Mouse (Mus musculus) liver, embryonic 15.5 days (tissue): ENCODE data around the gene Clps. TPM values are rescaled to one million over a fixed set of nuclear protein-coding genes. Genes with fewer than 3 reads are reported as not detected.

Experiments used
- ATAC-seq: fragments of 200-750 bp; cut with Nextera tagmentation; 2 replicates; pipeline ENCODE4 v1.8.0; 2017; ENCODE audit warnings: moderate number of reproducible peaks, mild to moderate bottlenecking, moderate library complexity; ENCODE audit not compliant: insufficient read depth
- H3K27ac ChIP-seq: fragments of 300-500 bp; sonication (generic); replicated peaks from 2 replicates; pipeline ENCODE4 v1.5.1; 2015; ENCODE audit warnings: mild to moderate bottlenecking, inconsistent platforms
- H3K27me3 ChIP-seq: fragments of 300-500 bp; sonication (generic); 2 replicates; pipeline ENCODE4 v1.6.1; 2015; ENCODE audit warnings: mild to moderate bottlenecking, inconsistent platforms
- H3K36me3 ChIP-seq: fragments of 300-500 bp; sonication (generic); replicated peaks from 2 replicates; pipeline ENCODE4 v1.6.1; 2015; ENCODE audit warnings: moderate library complexity, mild to moderate bottlenecking, inconsistent platforms
- H3K4me1 ChIP-seq: fragments of 300-500 bp; sonication (generic); replicated peaks from 2 replicates; pipeline ENCODE4 v1.6.1; 2015; ENCODE audit warnings: inconsistent platforms
- H3K4me2 ChIP-seq: fragments of 300-500 bp; sonication (generic); 2 replicates; pipeline ENCODE4 v1.6.1; 2015; ENCODE audit warnings: moderate library complexity, mild to moderate bottlenecking, inconsistent platforms
- H3K4me3 ChIP-seq: fragments of 300-500 bp; sonication (generic); replicated peaks from 2 replicates; pipeline ENCODE4 v1.5.1; 2015; ENCODE audit warnings: mild to moderate bottlenecking, inconsistent platforms
- H3K9ac ChIP-seq: fragments of 300-500 bp; sonication (generic); 2 replicates; pipeline ENCODE4 v1.6.1; 2015; ENCODE audit warnings: moderate library complexity, mild to moderate bottlenecking, inconsistent platforms
- H3K9me3 ChIP-seq: fragments of 300-500 bp; sonication (generic); replicated peaks from 2 replicates; pipeline ENCODE4 v1.6.1; 2016; ENCODE audit warnings: inconsistent platforms
- WGBS: fragments of 180-500 bp; shearing (Covaris S2); methylation state at CpG from one replicate; pipeline ENCODE4 v1.1.7; 2015; ENCODE audit warnings: mixed read lengths; ENCODE audit not compliant: insufficient replicate concordance; 5-methylcytosine and 5-hydroxymethylcytosine counted together
- polyA plus RNA-seq: library from polyadenylated mRNA; unstranded; fragments of >200 nt; fragmentation: Nextera tagmentation; extraction: Ambion mirVana; gene quantifications from 2 replicates; pipeline ENCODE4 v1.2.1, GENCODE M21; 2015

The Clps gene
- polyA plus RNA-seq, 1 experiment from 2014 or later = 4.2 TPM

DNA sequence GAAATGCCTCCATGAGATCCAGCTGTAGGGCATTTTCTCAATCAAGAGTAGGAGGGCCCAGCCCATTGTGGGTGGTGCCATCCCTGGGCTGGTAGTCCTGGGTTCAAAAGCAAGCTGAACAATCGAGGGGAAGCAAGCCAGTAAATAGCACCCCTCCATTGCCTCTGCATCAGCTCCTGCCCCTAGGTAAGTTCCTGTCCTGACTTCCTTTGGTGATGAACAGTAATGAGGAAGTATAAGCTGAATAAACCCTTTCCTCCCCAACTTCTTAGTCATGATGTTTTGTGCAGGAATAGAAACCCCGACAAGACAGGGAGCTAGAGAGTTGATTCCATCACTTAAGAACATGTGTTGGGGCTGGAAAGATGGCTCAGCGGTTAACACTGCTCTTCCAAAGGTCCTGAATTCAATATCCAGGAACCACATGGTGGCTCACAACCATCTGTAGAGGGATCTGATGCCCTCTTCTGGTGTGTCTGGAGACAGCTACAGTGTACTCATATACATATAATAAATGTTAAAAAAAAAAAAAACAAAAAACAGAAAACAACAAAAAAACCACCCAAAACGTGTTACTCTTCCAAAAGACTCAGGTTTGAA is 35.6 kb downstream of the Clps start:
- no peaks in the 10 kb centered on the region for H3K36me3 ChIP-seq
- H3K4me3 ChIP-seq = no peak overlapping the region
- peak overlapping the region; percentile 76; the same call in 1 of the 2 replicates for H3K4me2 ChIP-seq
- 26% methylated on average over 4 of the region's 4 CpGs for WGBS
- H3K27me3 ChIP-seq = peaks cover 46% of the 10 kb centered on the region
- no peak for ATAC-seq
- no peak overlapping the region for H3K9ac ChIP-seq
- H3K27ac ChIP-seq = peak overlapping the region; percentile 57
- peaks cover 33% of the 10 kb centered on the region for H3K4me1 ChIP-seq
- no peaks in the 10 kb centered on the region for H3K9me3 ChIP-seq

DNA sequence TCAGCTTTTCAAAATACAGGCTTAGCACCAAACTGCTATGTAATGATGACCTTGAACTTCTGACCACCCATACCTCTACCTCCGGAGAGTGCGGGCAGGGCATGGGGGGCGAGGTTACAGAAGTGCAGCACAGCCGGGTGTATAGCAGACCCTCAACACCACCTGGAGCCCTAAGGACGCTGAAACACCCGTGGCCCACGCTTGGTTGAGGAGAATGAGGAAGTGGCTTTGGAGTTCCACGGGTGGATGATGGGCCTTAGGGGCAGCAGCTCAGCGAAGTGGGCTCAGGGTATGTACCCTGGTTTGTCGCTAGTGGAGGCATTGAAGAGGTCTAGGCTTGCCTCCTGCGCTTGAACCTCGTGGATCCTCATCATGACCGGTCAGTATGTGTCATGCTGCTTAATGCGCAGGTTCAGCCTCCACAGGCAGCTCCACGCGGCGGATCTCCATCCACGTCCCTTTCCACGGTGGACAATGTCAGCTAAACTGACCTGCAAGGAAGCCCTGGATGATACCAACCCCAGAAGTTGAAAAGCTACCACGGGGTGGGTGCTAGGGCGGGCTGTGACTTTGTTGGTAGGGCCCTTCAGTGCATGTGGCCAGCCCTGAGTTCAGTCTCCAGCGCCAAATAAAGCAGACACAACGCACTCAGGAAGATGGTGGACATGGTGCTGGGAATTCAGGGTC is 36.4 kb downstream of the Clps start:
- no peaks in the 10 kb centered on the region for H3K9me3 ChIP-seq
- no peak for ATAC-seq
- H3K4me1 ChIP-seq = peaks cover 35% of the 10 kb centered on the region
- H3K36me3 ChIP-seq = no peaks in the 10 kb centered on the region
- peak overlapping the region; percentile 57 for H3K4me3 ChIP-seq
- H3K4me2 ChIP-seq = peak overlapping the region; percentile 76
- H3K27me3 ChIP-seq = peaks cover 49% of the 10 kb centered on the region
- no peak overlapping the region for H3K9ac ChIP-seq
- H3K27ac ChIP-seq = peak overlapping the region; percentile 57
- WGBS = 54% methylated on average over 23 of the region's 23 CpGs

DNA sequence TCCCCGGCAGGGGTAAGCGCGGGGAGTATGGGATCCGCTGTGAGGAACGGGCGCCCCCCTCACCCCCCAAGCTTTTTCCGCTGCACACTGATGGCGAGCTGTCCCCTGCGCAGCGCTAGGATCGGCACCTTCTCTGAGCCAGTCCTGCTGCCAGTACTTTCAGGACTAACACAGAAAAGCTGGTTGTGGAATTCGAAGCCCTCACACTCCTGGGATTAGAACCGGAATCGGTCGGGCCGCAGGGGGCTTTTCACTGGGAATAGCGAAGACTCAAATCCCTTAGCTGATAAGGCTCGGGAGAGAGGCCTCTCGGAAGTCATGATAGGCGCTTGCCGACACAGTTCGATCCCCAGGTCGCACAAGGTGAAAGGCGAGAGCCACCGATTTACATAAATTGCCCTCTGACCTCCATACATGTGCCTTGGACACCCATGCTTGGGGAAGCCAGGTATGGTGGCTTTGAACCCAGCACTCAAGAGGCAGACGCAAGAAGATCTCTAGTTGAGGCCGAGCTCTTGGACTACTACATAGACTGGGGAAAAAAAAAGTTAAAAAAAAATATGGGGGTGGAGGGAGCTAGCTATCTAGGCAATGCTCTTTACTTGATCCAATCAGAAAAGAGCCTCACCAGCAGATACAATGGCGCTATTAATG is 37.1 kb downstream of the Clps start:
- Histone ChIP-seq H3K9me3 (no peaks in the 10 kb centered on the region), H3K4me3 (peak overlapping the region; percentile 57), H3K27ac (peak overlapping the region; percentile 80), H3K27me3 (peaks cover 55% of the 10 kb centered on the region), H3K4me1 (peaks cover 42% of the 10 kb centered on the region), H3K36me3 (no peaks in the 10 kb centered on the region), H3K9ac (peak overlapping the region; percentile 52), H3K4me2 (peak overlapping the region; percentile 76)
- 4% methylated on average over 28 of the region's 28 CpGs for WGBS
- ATAC-seq = peak; percentile 4; the same call in 1 of the 2 replicates

DNA sequence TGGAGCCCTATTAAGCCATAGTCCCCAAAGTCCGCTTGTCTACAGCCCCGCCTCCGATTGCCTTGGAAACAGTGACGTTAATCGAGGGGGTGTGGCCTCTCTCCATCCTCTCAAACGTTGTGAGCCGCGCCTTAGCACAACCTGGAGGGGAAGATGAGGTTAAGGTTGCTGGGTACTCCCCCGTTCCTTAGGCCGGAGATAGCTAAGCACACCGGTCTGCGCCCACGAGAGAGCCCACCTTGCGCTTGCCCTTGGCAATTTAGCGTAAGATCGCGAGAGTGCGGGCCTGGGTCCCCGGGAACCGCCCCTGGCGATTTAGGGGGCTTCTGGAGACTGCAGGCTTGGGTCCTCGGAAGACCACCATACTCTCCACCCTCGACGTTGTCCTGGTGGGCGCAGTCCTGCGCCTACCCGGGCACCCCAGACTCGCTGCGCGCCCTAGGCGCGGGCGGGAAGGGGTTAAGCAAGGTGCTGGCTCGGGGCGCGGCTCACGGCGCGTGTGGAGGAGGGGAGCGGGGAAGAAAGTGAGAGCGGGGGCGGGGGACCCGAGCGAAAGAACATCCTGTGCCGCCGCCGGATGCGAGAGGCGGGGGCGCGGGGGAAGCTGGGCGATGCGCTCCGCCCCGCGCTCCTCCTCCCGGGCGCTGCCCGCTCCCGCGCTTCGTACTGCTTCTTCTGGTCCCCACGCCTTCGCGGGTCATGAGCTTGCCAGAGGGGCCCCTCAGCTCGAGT is 37.8 kb downstream of the Clps start:
- peak; percentile 64 for ATAC-seq
- Histone ChIP-seq H3K9me3 (no peaks in the 10 kb centered on the region), H3K27me3 (peaks cover 62% of the 10 kb centered on the region), H3K4me3 (peak overlapping the region; percentile 57), H3K9ac (peak overlapping the region; percentile 52), H3K27ac (peak overlapping the region; percentile 80), H3K4me1 (peaks cover 45% of the 10 kb centered on the region), H3K4me2 (peak overlapping the region; percentile 76), H3K36me3 (no peaks in the 10 kb centered on the region)
- WGBS = under 1% methylated on average over 64 of the region's 66 CpGs

DNA sequence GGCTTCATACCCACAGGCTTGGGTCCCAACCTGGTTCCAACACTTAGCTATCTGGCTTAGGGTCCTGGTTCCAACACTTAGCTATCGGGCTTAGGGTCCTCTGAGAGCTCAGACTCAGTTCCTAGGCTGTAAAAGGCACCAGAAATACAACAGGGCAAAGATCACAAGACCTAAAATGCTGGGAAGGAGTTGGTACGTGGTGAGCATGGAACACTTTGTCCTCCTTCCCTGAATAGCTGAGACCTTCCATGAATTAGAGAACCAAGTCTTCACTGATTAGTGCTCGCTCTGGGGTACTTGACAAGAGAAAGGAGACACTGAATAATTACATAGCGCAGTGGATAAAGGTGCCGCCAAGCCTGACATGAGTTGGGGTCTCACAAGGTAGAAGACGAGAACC is 38.6 kb downstream of the Clps start:
- Histone ChIP-seq H3K9me3 (no peaks in the 10 kb centered on the region), H3K36me3 (no peaks in the 10 kb centered on the region), H3K4me2 (peak overlapping the region; percentile 76), H3K27ac (no peak overlapping the region), H3K4me3 (no peak overlapping the region; the same call in 1 of the 2 replicates), H3K27me3 (peaks cover 69% of the 10 kb centered on the region), H3K9ac (no peak overlapping the region), H3K4me1 (peaks cover 42% of the 10 kb centered on the region)
- no peak for ATAC-seq
- WGBS = 41% methylated on average over 6 of the region's 6 CpGs

DNA sequence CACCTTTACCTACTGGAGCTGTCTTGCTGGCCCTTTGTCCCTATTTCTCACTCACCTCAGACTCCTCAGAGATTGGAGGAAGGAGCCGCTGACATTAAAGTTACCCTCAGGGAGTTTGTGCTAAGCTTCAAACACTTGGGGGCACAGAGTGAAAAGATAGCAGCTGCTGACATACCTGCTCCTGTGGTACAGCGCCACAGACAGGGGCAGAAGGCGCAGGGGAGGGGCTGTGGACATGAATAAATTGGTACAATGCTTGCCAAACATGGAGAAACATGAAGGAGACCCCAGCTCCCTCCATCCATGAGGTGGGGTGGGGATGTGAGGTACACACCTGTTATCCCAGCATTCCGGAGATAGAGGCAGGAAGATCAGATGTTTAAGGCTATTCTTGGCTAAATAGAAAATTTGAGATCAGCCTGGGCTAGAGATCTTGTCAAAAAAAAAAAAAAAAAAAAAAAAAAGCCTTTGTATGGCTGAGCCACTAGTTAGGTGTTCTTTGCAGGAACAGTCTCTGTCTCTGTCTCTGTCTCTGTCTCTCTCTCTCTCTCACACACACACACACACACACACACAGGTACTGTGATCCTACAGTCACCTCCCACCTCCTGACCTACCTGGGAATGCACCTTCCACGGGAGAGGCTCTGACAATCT is 39.4 kb downstream of the Clps start:
- Histone ChIP-seq H3K9ac (no peak overlapping the region), H3K9me3 (no peaks in the 10 kb centered on the region), H3K4me2 (no peak overlapping the region), H3K4me1 (peaks cover 40% of the 10 kb centered on the region), H3K36me3 (no peaks in the 10 kb centered on the region), H3K27ac (no peak overlapping the region), H3K4me3 (no peak overlapping the region), H3K27me3 (peaks cover 75% of the 10 kb centered on the region)
- WGBS = 56% methylated on average over 5 of the region's 5 CpGs
- ATAC-seq = no peak

DNA sequence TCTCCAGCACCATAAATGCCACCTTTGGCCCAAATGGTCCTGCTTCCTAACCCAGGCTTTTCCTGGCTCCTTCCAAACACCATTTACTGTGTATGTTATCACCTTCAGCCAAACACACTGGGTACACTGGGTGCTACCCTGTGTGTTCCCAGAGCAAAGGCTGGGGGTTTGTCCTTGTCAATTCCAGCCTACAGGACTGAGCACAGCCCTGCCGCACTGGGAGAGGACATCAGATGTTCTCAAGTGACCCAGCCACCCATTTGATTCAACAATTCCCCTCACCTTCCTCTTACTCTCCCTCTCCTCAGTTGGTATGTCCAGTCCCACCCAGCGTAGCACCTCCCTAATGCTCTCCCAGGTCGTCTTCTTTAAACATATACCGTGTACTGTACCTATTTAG is 40.0 kb downstream of the Clps start:
- no peaks in the 10 kb centered on the region for H3K9me3 ChIP-seq
- no peak overlapping the region for H3K4me3 ChIP-seq
- peaks cover 45% of the 10 kb centered on the region for H3K4me1 ChIP-seq
- no peak overlapping the region for H3K4me2 ChIP-seq
- no peak for ATAC-seq
- WGBS = 58% methylated on average over 4 of the region's 4 CpGs
- no peak overlapping the region for H3K9ac ChIP-seq
- peaks cover 81% of the 10 kb centered on the region for H3K27me3 ChIP-seq
- H3K36me3 ChIP-seq = no peaks in the 10 kb centered on the region
- no peak overlapping the region for H3K27ac ChIP-seq

DNA sequence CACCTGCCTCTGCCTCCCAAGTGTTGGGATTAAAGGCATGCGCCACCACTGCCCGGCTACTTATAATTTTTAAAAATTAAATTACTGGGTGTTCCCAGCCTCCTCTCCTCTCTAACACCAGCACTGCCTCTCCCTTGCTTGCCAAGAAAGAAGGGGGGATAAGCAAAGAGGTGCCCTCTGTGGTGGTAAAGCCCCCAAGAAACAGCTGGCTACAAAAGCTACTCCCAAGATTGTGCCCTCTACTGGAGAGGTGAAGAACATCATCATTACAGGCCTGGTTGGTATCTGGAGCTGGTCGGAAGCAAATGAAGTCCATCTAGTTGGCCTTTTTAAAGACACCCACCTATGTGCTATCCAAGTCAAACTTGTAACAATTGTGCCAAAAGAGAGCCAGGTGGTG is 40.7 kb downstream of the Clps start:
- Histone ChIP-seq H3K27ac (no peak overlapping the region), H3K9ac (no peak overlapping the region), H3K9me3 (no peaks in the 10 kb centered on the region), H3K27me3 (peaks cover 84% of the 10 kb centered on the region), H3K36me3 (no peaks in the 10 kb centered on the region), H3K4me3 (no peak overlapping the region), H3K4me2 (no peak overlapping the region), H3K4me1 (peaks cover 51% of the 10 kb centered on the region)
- WGBS = 70% methylated on average over 3 of the region's 3 CpGs
- ATAC-seq = no peak

DNA sequence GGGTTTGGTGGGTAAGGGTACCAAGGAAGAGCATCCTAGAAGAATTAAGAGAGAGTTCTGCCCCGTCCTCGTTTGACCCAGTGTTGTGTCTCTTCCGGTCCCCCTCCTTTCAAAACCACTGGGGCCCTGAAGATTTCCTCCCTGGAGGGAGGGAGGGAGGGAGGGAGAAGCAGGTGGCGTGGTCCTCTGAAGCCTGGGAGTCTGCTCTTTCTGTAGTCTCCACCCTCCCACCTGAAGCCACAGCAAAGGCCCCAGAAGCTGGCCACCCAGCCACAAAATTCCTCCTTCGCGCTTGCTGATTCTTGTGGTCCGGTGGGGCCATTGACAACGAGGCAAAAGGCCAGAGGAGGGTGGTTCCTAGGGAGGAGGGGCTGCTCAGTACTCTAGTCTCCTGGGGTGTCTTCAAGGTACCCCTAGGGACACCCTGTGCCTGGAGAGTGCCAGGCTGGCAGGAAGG is 41.9 kb downstream of the Clps start:
- H3K9ac ChIP-seq = peak overlapping the region; percentile 37; the same call in 1 of the 2 replicates
- peak overlapping the region; percentile 65 for H3K4me2 ChIP-seq
- H3K27ac ChIP-seq = peak overlapping the region; percentile 74
- peaks cover 72% of the 10 kb centered on the region for H3K27me3 ChIP-seq
- peaks cover 48% of the 10 kb centered on the region for H3K4me1 ChIP-seq
- no peaks in the 10 kb centered on the region for H3K36me3 ChIP-seq
- 12% methylated on average over 8 of the region's 8 CpGs for WGBS
- H3K4me3 ChIP-seq = peak overlapping the region; percentile 50
- no peak for ATAC-seq
- H3K9me3 ChIP-seq = no peaks in the 10 kb centered on the region

DNA sequence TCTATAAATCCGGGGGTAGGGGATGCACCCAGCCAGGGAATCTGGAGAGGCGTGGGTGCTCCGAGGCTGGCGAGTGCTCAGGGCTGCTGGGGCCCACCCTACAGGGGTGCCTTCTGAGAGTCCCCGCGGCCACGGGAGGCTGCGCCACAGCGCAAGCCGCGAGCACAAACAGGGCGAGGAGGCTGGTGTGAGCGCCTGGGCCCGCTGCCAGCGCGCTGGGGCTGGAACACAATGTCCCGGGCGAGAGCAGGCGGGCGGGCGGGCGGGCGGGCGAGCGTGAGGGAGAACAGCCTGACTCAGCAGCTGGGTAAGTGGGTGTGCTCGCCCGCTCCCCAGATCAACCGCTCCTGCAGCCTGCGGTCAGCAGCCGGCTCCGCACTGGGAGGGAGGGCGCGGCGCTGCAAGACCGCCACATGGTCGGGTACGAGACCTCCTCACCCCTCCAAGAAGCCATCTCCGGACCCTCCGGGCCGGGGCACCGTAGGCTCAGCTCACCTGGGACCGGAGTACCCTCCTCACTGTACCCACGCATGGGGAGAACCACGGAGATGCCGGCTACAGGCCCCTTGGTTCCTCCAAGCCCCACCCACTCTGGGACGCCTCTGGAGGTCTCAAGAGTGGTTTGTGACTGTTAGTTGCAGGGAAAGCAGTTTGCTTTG is 42.5 kb downstream of the Clps start:
- peak overlapping the region; percentile 65 for H3K4me2 ChIP-seq
- ATAC-seq = peak; percentile 49
- no peaks in the 10 kb centered on the region for H3K9me3 ChIP-seq
- H3K36me3 ChIP-seq = no peaks in the 10 kb centered on the region
- H3K9ac ChIP-seq = peak overlapping the region; percentile 37; the same call in 1 of the 2 replicates
- peaks cover 48% of the 10 kb centered on the region for H3K4me1 ChIP-seq
- peak overlapping the region; percentile 50 for H3K4me3 ChIP-seq
- WGBS = 1% methylated on average over 43 of the region's 46 CpGs
- peaks cover 66% of the 10 kb centered on the region for H3K27me3 ChIP-seq
- peak overlapping the region; percentile 74 for H3K27ac ChIP-seq
